Mouse (Mus musculus) liver, embryonic 11.5 days (tissue): ENCODE measurements around the gene Olfr735. TPM values are rescaled to one million over a fixed set of nuclear protein-coding genes. Genes with fewer than 3 reads are reported as not detected.

ENCODE experiments used
- polyA plus RNA-seq: library from polyadenylated mRNA; unstranded; fragments of >200 nt; fragmentation: Nextera tagmentation; extraction: Ambion mirVana; gene quantifications from 2 replicates; pipeline ENCODE4 v1.2.1, GENCODE M21; 2014

Gene Olfr735
- polyA plus RNA-seq, 1 experiment from 2014 or later = not detected

Other genes with a start within 250 kb of the Olfr735 start
- gene Olfr727, start 225.7 kb downstream of the Olfr735 start, polyA plus RNA-seq = not detected in 2 replicates
- gene Olfr728, start 206.2 kb downstream of the Olfr735 start, polyA plus RNA-seq = not detected in 2 replicates
- not detected in 2 replicates for gene Olfr729, start 196.0 kb downstream of the Olfr735 start, polyA plus RNA-seq
- not detected in 2 replicates for gene Olfr730, start 160.7 kb downstream of the Olfr735 start, polyA plus RNA-seq
- gene Olfr731, start 107.0 kb downstream of the Olfr735 start, polyA plus RNA-seq = not detected in 2 replicates
- not detected in 2 replicates for gene Olfr732, start 64.7 kb downstream of the Olfr735 start, polyA plus RNA-seq
- not detected in 2 replicates for gene Olfr733, start 47.4 kb downstream of the Olfr735 start, polyA plus RNA-seq
- not detected in 2 replicates for gene Olfr734, start 22.1 kb downstream of the Olfr735 start, polyA plus RNA-seq
- gene Tlr11, start 9.0 kb upstream of the Olfr735 start, polyA plus RNA-seq = not detected in 2 replicates
- gene Olfr736, start 32.3 kb upstream of the Olfr735 start, polyA plus RNA-seq = not detected in 2 replicates
- gene Olfr738, start 58.7 kb upstream of the Olfr735 start, polyA plus RNA-seq = not detected in 2 replicates
- not detected in 2 replicates for gene Olfr739, start 69.8 kb upstream of the Olfr735 start, polyA plus RNA-seq
- not detected in 2 replicates for gene Olfr740, start 96.7 kb upstream of the Olfr735 start, polyA plus RNA-seq
- gene Olfr741, start 123.9 kb upstream of the Olfr735 start, polyA plus RNA-seq = not detected in 2 replicates
- gene Olfr742, start 154.7 kb upstream of the Olfr735 start, polyA plus RNA-seq = not detected in 2 replicates
- not detected in 2 replicates for gene Olfr743, start 173.0 kb upstream of the Olfr735 start, polyA plus RNA-seq